Mouse (Mus musculus) thymus, adult 2 months (tissue): Measurements from ENCODE around the gene Kirrel3. TPM values are rescaled to one million over a fixed set of nuclear protein-coding genes. Genes with fewer than 3 reads are reported as not detected.

Source experiments
- DNase-seq: peaks from one replicate; pipeline ENCODE4 v3.0.0; 2021
- H3K27ac ChIP-seq: fragments of 200-500 bp; 2 replicates; pipeline ENCODE4 v1.5.1; 2012; ENCODE audit warnings: low read length, control low read depth; ENCODE audit not compliant: control insufficient read depth, insufficient read depth
- H3K27me3 ChIP-seq: fragments of 200-500 bp; 2 replicates; pipeline ENCODE4 v1.6.1; 2012; ENCODE audit warnings: mild to moderate bottlenecking, low read length, moderate library complexity, mixed read lengths; ENCODE audit not compliant: control insufficient read depth, insufficient read depth
- H3K36me3 ChIP-seq: fragments of 200-500 bp; 2 replicates; pipeline ENCODE4 v1.6.1; 2012; ENCODE audit warnings: mild to moderate bottlenecking, low read length, moderate library complexity; ENCODE audit not compliant: control insufficient read depth, insufficient read depth
- H3K4me1 ChIP-seq: fragments of 200-500 bp; replicated peaks from 2 replicates; pipeline ENCODE4 v1.6.1; 2012; ENCODE audit warnings: low read length; ENCODE audit not compliant: control insufficient read depth, insufficient read depth
- H3K4me3 ChIP-seq: fragments of 200-500 bp; 2 replicates; pipeline ENCODE4 v1.5.1; 2012; ENCODE audit warnings: mild to moderate bottlenecking, low read length, control low read depth, moderate library complexity; ENCODE audit not compliant: control insufficient read depth, insufficient read depth
- CTCF ChIP-seq: fragments of 200-500 bp; IDR thresholded peaks from 2 replicates; pipeline ENCODE4 v1.5.1; 2012; ENCODE audit warnings: mild to moderate bottlenecking, control low read depth, low read length, moderate library complexity, borderline replicate concordance; ENCODE audit not compliant: control insufficient read depth, poor library complexity, insufficient read depth; ENCODE audit errors: extremely low read depth
- POLR2A ChIP-seq: fragments of 200-500 bp; IDR thresholded peaks from 2 replicates; pipeline ENCODE4 v1.6.1; 2012; ENCODE audit warnings: mild to moderate bottlenecking, low read length, control low read depth, moderate library complexity; ENCODE audit not compliant: control insufficient read depth, poor library complexity, insufficient read depth; ENCODE audit errors: extremely low read depth
- WGBS: fragments of 180-500 bp; shearing (Covaris S2); methylation state at CpG from one replicate; pipeline ENCODE4 v1.1.7; 2018; 5-methylcytosine and 5-hydroxymethylcytosine counted together
- polyA plus RNA-seq: library from polyadenylated mRNA; depleted of rRNA; stranded (reverse); fragments of >200 nt; gene quantifications from 2 replicates; pipeline ENCODE4 v1.2.3, GENCODE M21; 2012

Kirrel3 gene
- polyA plus RNA-seq, 1 experiment: 1.2 TPM

DNA sequence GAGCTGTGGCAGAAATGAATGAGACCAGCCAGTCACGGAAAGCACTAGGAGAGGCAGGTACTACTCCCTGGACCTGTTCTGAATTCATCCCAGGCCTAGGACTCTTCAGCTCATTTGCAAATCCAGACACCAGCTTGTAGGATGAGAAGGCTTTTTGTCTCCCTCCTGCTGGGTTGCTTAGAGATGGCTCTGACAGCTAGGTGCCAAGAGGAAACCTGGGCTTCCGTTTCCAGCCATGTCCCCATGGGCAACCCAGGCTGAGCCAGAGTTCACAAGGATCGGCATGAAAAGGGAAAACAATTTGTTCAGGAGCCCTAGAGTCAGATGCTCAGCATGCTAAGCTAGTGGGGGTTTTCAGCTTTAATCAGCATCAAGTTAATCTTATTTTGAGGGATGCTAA, 166.6 kb downstream of the Kirrel3 start:
- 68% methylated on average over 3 of the region's 3 CpGs for WGBS
- Histone ChIP-seq H3K4me1 (no peaks in the 10 kb centered on the region), H3K36me3 (no peaks in the 10 kb centered on the region), H3K27me3 (no peaks in the 10 kb centered on the region), H3K4me3 (no peak overlapping the region), H3K27ac (no peak overlapping the region)
- TF ChIP-seq CTCF (no peak), POLR2A (no peak)
- no peak for DNase-seq

DNA sequence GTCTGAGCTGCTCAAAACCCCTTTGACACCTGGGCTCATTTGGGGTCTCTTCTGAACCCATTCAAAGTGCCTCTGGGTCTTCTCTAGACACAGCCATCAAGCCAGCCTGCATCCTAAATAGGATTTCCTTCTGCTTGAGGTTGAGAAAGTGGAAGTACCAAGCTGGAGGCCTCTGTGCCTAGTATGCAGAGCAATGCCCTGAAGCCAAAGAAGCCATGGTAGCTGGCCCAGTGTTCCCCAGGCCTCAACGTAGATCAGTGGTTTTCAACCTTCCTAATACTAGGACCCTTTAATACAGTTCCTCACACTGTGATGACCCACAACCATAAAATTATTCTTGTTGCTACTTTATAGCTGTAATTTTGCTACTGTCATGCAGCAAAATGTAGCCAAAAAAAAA, 167.4 kb downstream of the Kirrel3 start:
- TF ChIP-seq CTCF (no peak), POLR2A (no peak)
- Histone ChIP-seq H3K27me3 (no peaks in the 10 kb centered on the region), H3K4me1 (no peaks in the 10 kb centered on the region), H3K36me3 (no peaks in the 10 kb centered on the region), H3K27ac (no peak overlapping the region), H3K4me3 (no peak overlapping the region)
- DNase-seq: no peak
- 82% methylated on average over 1 of the region's 1 CpGs for WGBS

GRCm38 (mm10) chr9:34660566-34660965, 174.9 kb downstream of the Kirrel3 start:
- H3K27ac ChIP-seq: no peak overlapping the region

GRCm38 (mm10) chr9:34663412-34663811, 177.7 kb downstream of the Kirrel3 start:
- 83% methylated on average over 6 of the region's 6 CpGs for WGBS
- no peak for TF ChIP-seq CTCF
- no peak overlapping the region for H3K27ac ChIP-seq
- no peak overlapping the region for H3K4me3 ChIP-seq
- H3K27me3 ChIP-seq: no peaks in the 10 kb centered on the region
- no peaks in the 10 kb centered on the region for H3K36me3 ChIP-seq
- no peaks in the 10 kb centered on the region for H3K4me1 ChIP-seq
- DNase-seq: no peak

More at GRCm38 (mm10) chr9:34660566-34660965, 174.9 kb downstream of the Kirrel3 start:
- TF ChIP-seq POLR2A: no peak
- no peak for TF ChIP-seq CTCF
- no peaks in the 10 kb centered on the region for H3K27me3 ChIP-seq
- no peak overlapping the region for H3K4me3 ChIP-seq
- WGBS: 82% methylated on average over 1 of the region's 1 CpGs
- H3K4me1 ChIP-seq: no peaks in the 10 kb centered on the region
- no peaks in the 10 kb centered on the region for H3K36me3 ChIP-seq
- no peak for DNase-seq

- WGBS: 84% methylated on average over 15 of the region's 15 CpGs
- H3K4me1 ChIP-seq: no peaks in the 10 kb centered on the region
- DNase-seq: no peak
- no peaks in the 10 kb centered on the region for H3K36me3 ChIP-seq
- TF ChIP-seq CTCF (no peak), POLR2A (no peak)
- H3K27me3 ChIP-seq: no peaks in the 10 kb centered on the region
- no peak overlapping the region for H3K4me3 ChIP-seq
- H3K27ac ChIP-seq: no peak overlapping the region
Measured at GRCm38 (mm10) chr9:34665361-34666129, 179.9 kb downstream of the Kirrel3 start.

GRCm38 (mm10) chr9:34667182-34667581, 181.5 kb downstream of the Kirrel3 start:
- no peak for TF ChIP-seq CTCF
- no peak for TF ChIP-seq POLR2A
- H3K27ac ChIP-seq: no peak overlapping the region

More at GRCm38 (mm10) chr9:34667182-34667581, 181.5 kb downstream of the Kirrel3 start:
- 75% methylated on average over 1 of the region's 1 CpGs for WGBS
- no peak for DNase-seq
- Histone ChIP-seq H3K36me3 (no peaks in the 10 kb centered on the region), H3K4me1 (no peaks in the 10 kb centered on the region), H3K4me3 (no peak overlapping the region), H3K27me3 (no peaks in the 10 kb centered on the region)
